Mouse (Mus musculus): ENCODE measurements around the gene Iqce. TPM values are rescaled to one million over a fixed set of nuclear protein-coding genes. Genes with fewer than 3 reads are reported as not detected.

The Iqce gene
- polyA plus RNA-seq, 1 experiment from 2014 or later, result 28.2 TPM

- Histone ChIP-seq H3K27ac (replicated peaks) (no peak overlapping the region), H3K36me3 (0 out of 2 replicates have a peak, but pooled peaks cover 6% of the 10 kb centered on the region), H3K4me1 (peaks cover 52% of the 10 kb centered on the region), H3K27me3 (no peaks in the 10 kb centered on the region), H3K4me2 (replicated peaks) (no peak overlapping the region), H3K9ac (no peak overlapping the region), H3K9me3 (replicated peaks) (no peaks in the 10 kb centered on the region), H3K4me3 (replicated peaks) (no peak overlapping the region)
- WGBS, result 83% methylated on average over 1 of the region's 1 CpGs
- no peak for ATAC-seq (ENCODE audit: insufficient number of reproducible peaks, low FRiP score, low TSS enrichment, low read depth)
Observed at GRCm38 (mm10) chr5:140660398-140660797, 41.8 kb downstream of the Iqce start.

- Histone ChIP-seq H3K9me3 (replicated peaks) (no peaks in the 10 kb centered on the region), H3K4me3 (replicated peaks) (no peak overlapping the region), H3K4me2 (replicated peaks) (no peak overlapping the region; the same call in 1 of the 2 replicates), H3K36me3 (no peaks in the 10 kb centered on the region), H3K27me3 (no peaks in the 10 kb centered on the region), H3K27ac (replicated peaks) (peak overlapping the region; percentile 22; the same call in 1 of the 2 replicates), H3K9ac (no peak overlapping the region), H3K4me1 (peaks cover 52% of the 10 kb centered on the region)
- no peak for ATAC-seq (ENCODE audit: insufficient number of reproducible peaks, low FRiP score, low TSS enrichment, low read depth)
- whole genome bisulfite sequencing, result 27% methylated on average over 16 of the region's 16 CpGs
Observed at GRCm38 (mm10) chr5:140659607-140660272, 42.4 kb downstream of the Iqce start.

GRCm38 (mm10) chr5:140654096-140654845 lies 47.9 kb downstream of the Iqce start:
- H3K27me3 ChIP-seq, result no peaks in the 10 kb centered on the region
- H3K4me3 ChIP-seq (replicated peaks), result no peak overlapping the region
- H3K4me1 ChIP-seq, result peaks cover 18% of the 10 kb centered on the region
- H3K27ac ChIP-seq (replicated peaks), result no peak overlapping the region
- ATAC-seq (ENCODE audit: insufficient number of reproducible peaks, low FRiP score, low TSS enrichment, low read depth), result no peak
- H3K4me2 ChIP-seq (replicated peaks), result no peak overlapping the region
- no peaks in the 10 kb centered on the region for H3K9me3 ChIP-seq (replicated peaks)
- H3K9ac ChIP-seq, result no peak overlapping the region
- 79% methylated on average over 15 of the region's 15 CpGs for WGBS
- H3K36me3 ChIP-seq, result no peaks in the 10 kb centered on the region

- peaks cover 23% of the 10 kb centered on the region for H3K4me1 ChIP-seq
- H3K4me3 ChIP-seq (replicated peaks), result no peak overlapping the region
- no peaks in the 10 kb centered on the region for H3K36me3 ChIP-seq
- H3K4me2 ChIP-seq (replicated peaks), result no peak overlapping the region
- no peak overlapping the region for H3K27ac ChIP-seq (replicated peaks)
- ATAC-seq (ENCODE audit: insufficient number of reproducible peaks, low FRiP score, low TSS enrichment, low read depth), result no peak
- H3K9me3 ChIP-seq (replicated peaks), result no peaks in the 10 kb centered on the region
- H3K9ac ChIP-seq, result no peak overlapping the region
- H3K27me3 ChIP-seq, result no peaks in the 10 kb centered on the region
- WGBS, result 60% methylated on average over 7 of the region's 7 CpGs
Observed at GRCm38 (mm10) chr5:140652587-140652986, 49.6 kb downstream of the Iqce start.

GRCm38 (mm10) chr5:140651231-140651630 lies 50.9 kb downstream of the Iqce start:
- Histone ChIP-seq H3K4me1 (peaks cover 35% of the 10 kb centered on the region), H3K36me3 (no peaks in the 10 kb centered on the region), H3K27ac (replicated peaks) (no peak overlapping the region), H3K9ac (no peak overlapping the region), H3K9me3 (replicated peaks) (no peaks in the 10 kb centered on the region), H3K4me3 (replicated peaks) (no peak overlapping the region), H3K27me3 (no peaks in the 10 kb centered on the region), H3K4me2 (replicated peaks) (no peak overlapping the region)
- ATAC-seq (ENCODE audit: insufficient number of reproducible peaks, low FRiP score, low TSS enrichment, low read depth), result no peak
- WGBS, result 78% methylated on average over 11 of the region's 11 CpGs

GRCm38 (mm10) chr5:140649881-140650414 lies 52.2 kb downstream of the Iqce start:
- no peak for ATAC-seq (ENCODE audit: insufficient number of reproducible peaks, low FRiP score, low TSS enrichment, low read depth)
- Histone ChIP-seq H3K9me3 (replicated peaks) (no peaks in the 10 kb centered on the region), H3K4me1 (peaks cover 48% of the 10 kb centered on the region), H3K4me2 (replicated peaks) (no peak overlapping the region), H3K9ac (no peak overlapping the region), H3K4me3 (replicated peaks) (no peak overlapping the region), H3K27me3 (no peaks in the 10 kb centered on the region), H3K36me3 (0 out of 2 replicates have a peak, but pooled peaks cover 1% of the 10 kb centered on the region), H3K27ac (replicated peaks) (no peak overlapping the region)
- 50% methylated on average over 7 of the region's 7 CpGs for WGBS

- Histone ChIP-seq H3K9ac (no peak overlapping the region), H3K9me3 (replicated peaks) (no peaks in the 10 kb centered on the region), H3K27me3 (no peaks in the 10 kb centered on the region), H3K27ac (replicated peaks) (peak overlapping the region; percentile 65), H3K4me3 (replicated peaks) (peak overlapping the region; percentile 98), H3K4me1 (peaks cover 53% of the 10 kb centered on the region), H3K36me3 (peaks cover 8% of the 10 kb centered on the region; the same call in 1 of the 2 replicates), H3K4me2 (replicated peaks) (peak overlapping the region; percentile 88)
- 8% methylated on average over 22 of the region's 26 CpGs for WGBS
- ATAC-seq (ENCODE audit: insufficient number of reproducible peaks, low FRiP score, low TSS enrichment, low read depth), result peak; percentile 93
Observed at GRCm38 (mm10) chr5:140649101-140649667, 53.0 kb downstream of the Iqce start.

GRCm38 (mm10) chr5:140648519-140649100 lies 53.6 kb downstream of the Iqce start, which contains the start of gene Ttyh3:
Gene Ttyh3 (minus strand): TSS chr5:140649031.
- ATAC-seq (ENCODE audit: insufficient number of reproducible peaks, low FRiP score, low TSS enrichment, low read depth), result no peak; the same call in 1 of the 2 replicates
- no peaks in the 10 kb centered on the region for H3K27me3 ChIP-seq
- peak within 1 kb of the TSS; percentile 100 for H3K9ac ChIP-seq
- peak within 1 kb of the TSS; percentile 85 for H3K27ac ChIP-seq (replicated peaks)
- H3K4me1 ChIP-seq, result peaks cover 57% of the 10 kb centered on the region
- peak within 1 kb of the TSS; percentile 98 for H3K4me3 ChIP-seq (replicated peaks)
- no peaks in the 10 kb centered on the region for H3K9me3 ChIP-seq (replicated peaks)
- H3K36me3 ChIP-seq, result peaks cover 13% of the 10 kb centered on the region; the same call in 1 of the 2 replicates
- H3K4me2 ChIP-seq (replicated peaks), result peak within 1 kb of the TSS; percentile 88
- WGBS, result 0% methylated on average over 45 of the region's 62 CpGs

GRCm38 (mm10) chr5:140647821-140648518 lies 54.2 kb downstream of the Iqce start:
- ATAC-seq (ENCODE audit: insufficient number of reproducible peaks, low FRiP score, low TSS enrichment, low read depth), result peak; percentile 46
- Histone ChIP-seq H3K9ac (peak overlapping the region; percentile 100), H3K4me1 (peaks cover 61% of the 10 kb centered on the region)

GRCm38 (mm10) chr5:140647031-140647760 lies 55.0 kb downstream of the Iqce start:
- H3K9ac ChIP-seq, result peak overlapping the region; percentile 100
- H3K9me3 ChIP-seq (replicated peaks), result no peaks in the 10 kb centered on the region
- WGBS, result 38% methylated on average over 13 of the region's 13 CpGs
- peaks cover 13% of the 10 kb centered on the region; the same call in 1 of the 2 replicates for H3K36me3 ChIP-seq
- H3K4me1 ChIP-seq, result peaks cover 62% of the 10 kb centered on the region
- H3K27me3 ChIP-seq, result no peaks in the 10 kb centered on the region
- peak overlapping the region; percentile 88 for H3K4me2 ChIP-seq (replicated peaks)
- ATAC-seq (ENCODE audit: insufficient number of reproducible peaks, low FRiP score, low TSS enrichment, low read depth), result no peak
- H3K4me3 ChIP-seq (replicated peaks), result peak overlapping the region; percentile 98
- H3K27ac ChIP-seq (replicated peaks), result peak overlapping the region; percentile 85

More at GRCm38 (mm10) chr5:140647821-140648518, 54.2 kb downstream of the Iqce start:
- Histone ChIP-seq H3K27me3 (no peaks in the 10 kb centered on the region), H3K4me3 (replicated peaks) (peak overlapping the region; percentile 98), H3K9me3 (replicated peaks) (no peaks in the 10 kb centered on the region), H3K4me2 (replicated peaks) (peak overlapping the region; percentile 88), H3K27ac (replicated peaks) (peak overlapping the region; percentile 85), H3K36me3 (peaks cover 13% of the 10 kb centered on the region; the same call in 1 of the 2 replicates)
- 1% methylated on average over 13 of the region's 13 CpGs for WGBS
